Mouse (Mus musculus) E14TG2a.4 (cell line): ENCODE data around the gene Tagap1.
A peak's percentile ranks its signal among the peaks of the same experiment; 100 is the strongest.
"Not testable (repeated sequence)": the region's sequence is repeated elsewhere in the genome, so short reads cannot be mapped to it uniquely, and the experiment has no call there.

ENCODE experiments used
- H3K27me3 ChIP-seq: 2 replicates; pipeline ENCODE4 v1.6.1; 2014; ENCODE audit warnings: low read length, control low read depth; ENCODE audit not compliant: insufficient read depth
- H3K36me3 ChIP-seq: 2 replicates; pipeline ENCODE4 v1.6.1; 2014; ENCODE audit warnings: low read length, control low read depth; ENCODE audit not compliant: insufficient read depth
- H3K4me1 ChIP-seq: replicated peaks from 2 replicates; pipeline ENCODE4 v1.6.1; 2014; ENCODE audit warnings: low read depth, low read length, control low read depth
- H3K4me3 ChIP-seq: replicated peaks from 2 replicates; pipeline ENCODE4 v1.5.1; 2014; ENCODE audit warnings: mild to moderate bottlenecking, low read length
- H3K9me3 ChIP-seq: 2 replicates; pipeline ENCODE4 v1.6.1; 2014; ENCODE audit warnings: low read length, control low read depth

Tagap1 gene

DNA sequence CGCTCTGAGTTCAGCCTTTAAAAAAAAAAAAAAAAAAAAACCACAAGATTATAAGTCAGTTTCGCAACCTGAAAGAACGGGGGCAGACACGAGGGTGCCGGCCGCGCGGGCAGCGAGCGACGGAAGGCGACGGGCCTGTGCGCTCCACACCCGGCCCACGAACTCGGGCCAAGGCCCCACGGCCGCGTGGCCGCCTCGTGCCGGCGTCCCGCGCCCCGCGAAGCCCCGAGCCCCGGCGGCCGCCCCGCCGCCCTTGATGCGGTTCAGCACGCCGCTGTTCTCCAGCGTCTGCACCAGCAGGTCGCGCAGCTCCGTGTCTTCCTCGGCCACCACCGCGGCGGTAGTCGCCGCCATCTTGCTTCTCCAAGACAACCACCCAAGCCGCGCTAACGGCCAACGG lies at the start of gene Tagap1:
TSS of gene Tagap1 (minus strand) at position 381 of the 400 bp plus-strand sequence.
- not testable (repeated sequence) for H3K36me3 ChIP-seq, H3K9me3 ChIP-seq, H3K27me3 ChIP-seq, H3K4me1 ChIP-seq
- peak within 1 kb of the TSS; percentile 53; the same call in 1 of the 2 replicates for H3K4me3 ChIP-seq

DNA sequence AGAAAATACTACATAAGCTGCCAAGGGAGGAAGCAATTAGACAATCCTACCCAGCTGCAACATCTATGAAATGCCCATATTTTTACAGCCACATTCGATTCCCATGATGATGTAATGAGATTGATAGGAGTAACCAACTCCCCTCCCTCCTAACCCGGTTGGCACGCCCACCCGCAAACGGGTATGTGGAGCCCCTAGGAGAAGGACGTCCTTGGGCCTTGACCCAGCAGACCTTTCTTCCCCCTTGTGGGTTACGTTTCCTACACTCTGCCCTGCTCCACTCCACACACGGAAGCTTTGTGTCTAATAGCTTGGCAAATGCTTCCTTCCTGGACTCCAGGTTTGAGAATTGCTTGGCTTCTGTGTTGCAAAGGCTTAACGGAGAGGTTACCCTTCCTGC lies 48.9 kb upstream of the Tagap1 start:
- not testable (repeated sequence) for H3K9me3 ChIP-seq, H3K36me3 ChIP-seq, H3K4me1 ChIP-seq, H3K4me3 ChIP-seq, H3K27me3 ChIP-seq

DNA sequence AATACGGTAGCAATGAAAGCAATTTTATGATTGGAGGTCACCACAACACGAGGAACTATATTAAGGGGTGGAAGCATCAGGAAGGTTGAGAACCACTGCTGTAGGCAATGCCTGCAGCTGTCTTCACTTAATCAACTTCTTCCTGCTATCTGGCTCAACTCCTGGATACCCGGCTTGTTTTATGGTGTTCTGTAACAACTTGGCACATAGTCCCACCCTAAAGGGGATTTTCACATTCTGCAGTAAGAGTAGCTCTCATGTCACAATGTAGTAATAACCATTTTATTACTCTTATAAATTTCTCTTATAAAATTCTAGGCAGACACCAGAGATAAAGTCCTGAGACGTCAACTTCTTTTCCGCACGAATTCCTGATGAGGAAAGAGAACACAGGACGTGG lies 48.5 kb upstream of the Tagap1 start:
- H3K27me3 ChIP-seq, H3K4me3 ChIP-seq, H3K36me3 ChIP-seq, H3K4me1 ChIP-seq, H3K9me3 ChIP-seq: not testable (repeated sequence)

DNA sequence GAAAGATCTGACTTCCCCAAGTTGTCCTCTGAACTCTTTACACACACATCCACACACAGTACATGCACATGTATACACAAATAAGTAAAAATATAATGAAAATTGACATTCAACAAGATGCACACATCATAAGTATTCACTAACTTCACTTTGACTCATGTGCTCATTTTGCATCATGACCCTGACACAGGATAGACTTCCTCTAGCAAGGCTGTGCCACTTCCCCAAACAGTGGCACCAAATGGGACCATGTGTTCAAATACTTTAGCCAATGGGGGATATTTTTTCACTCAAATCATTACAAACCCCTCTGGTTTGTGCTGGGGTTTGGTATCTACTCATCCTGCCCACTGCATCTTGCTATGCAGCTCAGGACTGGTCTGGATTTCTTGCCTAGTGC lies 47.9 kb upstream of the Tagap1 start:
- H3K36me3 ChIP-seq, H3K27me3 ChIP-seq, H3K4me1 ChIP-seq, H3K9me3 ChIP-seq, H3K4me3 ChIP-seq: not testable (repeated sequence)

GRCm38 (mm10) chr17:7005646-7006045 lies 44.7 kb upstream of the Tagap1 start:
- H3K36me3 ChIP-seq, H3K9me3 ChIP-seq, H3K27me3 ChIP-seq, H3K4me1 ChIP-seq, H3K4me3 ChIP-seq: not testable (repeated sequence)

GRCm38 (mm10) chr17:7003392-7003791 lies 42.4 kb upstream of the Tagap1 start:
- not testable (repeated sequence) for H3K4me3 ChIP-seq, H3K4me1 ChIP-seq, H3K27me3 ChIP-seq

GRCm38 (mm10) chr17:7001790-7002585 lies 41.0 kb upstream of the Tagap1 start:
- H3K27me3 ChIP-seq, H3K36me3 ChIP-seq, H3K4me1 ChIP-seq, H3K4me3 ChIP-seq, H3K9me3 ChIP-seq: not testable (repeated sequence)

More at GRCm38 (mm10) chr17:7003392-7003791, 42.4 kb upstream of the Tagap1 start:
- not testable (repeated sequence) for H3K9me3 ChIP-seq, H3K36me3 ChIP-seq

GRCm38 (mm10) chr17:6997778-6998490 lies 37.0 kb upstream of the Tagap1 start:
- H3K4me3 ChIP-seq, H3K36me3 ChIP-seq, H3K4me1 ChIP-seq, H3K27me3 ChIP-seq, H3K9me3 ChIP-seq: not testable (repeated sequence)

DNA sequence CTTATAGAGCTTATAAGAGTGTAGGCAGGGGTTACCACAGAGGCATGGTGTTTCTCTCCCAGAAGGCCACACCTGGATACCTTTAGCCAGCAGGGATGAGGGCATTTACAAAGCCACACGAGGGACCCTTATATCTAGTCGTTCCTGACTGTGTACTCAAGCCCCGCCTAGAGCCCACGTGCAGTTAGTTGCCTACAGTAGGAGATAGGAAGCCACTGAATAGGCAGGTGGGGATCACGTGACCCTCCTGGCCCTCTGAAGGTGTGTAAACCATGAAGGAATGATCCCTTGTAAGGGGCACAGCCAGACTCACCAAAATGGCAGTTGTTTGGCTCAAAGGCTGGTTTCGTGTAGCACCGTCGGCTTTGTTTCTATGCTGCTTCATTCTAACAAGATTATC lies 35.9 kb upstream of the Tagap1 start:
- not testable (repeated sequence) for H3K4me1 ChIP-seq, H3K27me3 ChIP-seq, H3K9me3 ChIP-seq, H3K36me3 ChIP-seq, H3K4me3 ChIP-seq

DNA sequence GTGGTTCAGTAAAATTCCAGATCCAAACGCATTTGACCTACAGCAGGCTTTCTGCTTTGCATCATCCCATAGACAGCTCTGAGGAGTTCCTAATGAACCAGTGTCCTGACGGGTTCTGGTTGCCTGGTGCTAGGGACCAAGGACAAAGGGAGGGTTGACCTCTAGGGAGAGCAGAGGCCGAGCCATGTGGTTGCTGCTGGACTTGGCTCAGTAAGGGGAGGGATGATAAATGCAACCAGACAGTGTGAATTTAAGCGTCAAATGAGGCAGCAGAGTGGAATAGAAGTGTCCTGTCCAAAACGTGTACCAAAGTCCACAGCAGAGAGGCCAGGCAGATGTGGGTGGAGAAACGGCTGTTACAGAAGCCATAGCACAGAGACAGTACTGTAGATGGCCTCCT lies 34.5 kb upstream of the Tagap1 start:
- H3K27me3 ChIP-seq, H3K4me3 ChIP-seq, H3K4me1 ChIP-seq, H3K36me3 ChIP-seq, H3K9me3 ChIP-seq: not testable (repeated sequence)

DNA sequence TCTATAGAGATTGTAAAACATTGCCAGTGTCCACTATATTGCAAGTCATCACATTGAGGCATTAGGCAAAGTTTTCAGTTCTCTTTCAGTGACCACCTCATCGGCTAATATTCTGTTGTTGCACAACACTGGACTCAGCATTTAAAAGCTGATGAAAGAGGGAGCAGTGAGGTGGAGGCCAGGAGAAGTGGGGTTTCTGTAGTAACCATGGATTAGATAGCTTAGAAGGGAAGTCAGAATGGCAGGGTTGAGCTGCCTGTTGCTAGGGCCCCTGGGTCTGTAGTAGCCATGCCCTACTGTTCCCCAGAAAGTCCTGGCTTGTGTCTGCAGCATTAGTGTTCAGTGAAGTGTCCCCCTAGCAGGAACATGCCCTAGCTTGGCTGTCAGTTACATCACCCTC lies 25.2 kb upstream of the Tagap1 start:
- H3K4me3 ChIP-seq, H3K9me3 ChIP-seq, H3K36me3 ChIP-seq, H3K4me1 ChIP-seq, H3K27me3 ChIP-seq: not testable (repeated sequence)

DNA sequence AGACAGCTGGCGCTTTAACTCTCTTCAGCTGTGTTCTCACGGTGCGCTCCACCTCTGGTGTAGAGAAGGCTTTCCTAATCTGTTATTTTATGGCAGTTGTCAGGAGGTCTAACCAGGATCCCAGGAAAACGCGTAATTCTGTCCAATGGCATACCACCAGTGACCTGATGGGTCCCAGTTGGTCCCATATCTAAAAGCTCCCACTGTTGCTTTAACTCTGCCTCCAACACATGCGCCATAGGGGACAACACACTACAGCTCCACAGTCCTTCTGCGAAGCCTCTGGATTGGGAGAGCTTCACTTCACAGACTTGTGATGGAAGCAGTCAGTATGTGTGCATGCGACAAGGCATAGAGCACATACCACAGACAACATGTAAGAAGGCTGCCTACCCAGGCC lies 19.2 kb upstream of the Tagap1 start:
- H3K9me3 ChIP-seq, H3K4me1 ChIP-seq, H3K36me3 ChIP-seq, H3K4me3 ChIP-seq, H3K27me3 ChIP-seq: not testable (repeated sequence)

GRCm38 (mm10) chr17:6979380-6979779 lies 18.4 kb upstream of the Tagap1 start:
- H3K36me3 ChIP-seq, H3K9me3 ChIP-seq, H3K27me3 ChIP-seq, H3K4me1 ChIP-seq: not testable (repeated sequence)
- H3K4me3 ChIP-seq, result peak overlapping the region; percentile 76

- not testable (repeated sequence) for H3K27me3 ChIP-seq, H3K9me3 ChIP-seq, H3K4me1 ChIP-seq, H3K36me3 ChIP-seq
- H3K4me3 ChIP-seq, result peak within 1 kb of the TSS; percentile 76
Observed at GRCm38 (mm10) chr17:6978287-6979248, 17.6 kb upstream of the Tagap1 start, which contains the start of gene Gm49721. Gene Gm49721 (plus strand): TSS chr17:6978904.
